Mouse (Mus musculus) erythroid progenitor cell, adult 5-6 weeks (primary cell): ENCODE measurements around the gene Aadacl3. TPM values are rescaled to one million over a fixed set of nuclear protein-coding genes. Genes with fewer than 3 reads are reported as not detected.

Source experiments
- ATAC-seq: replicated peaks from 2 replicates; pipeline ENCODE4 v1.8.0; 2016; ENCODE audit warnings: moderate number of reproducible peaks, mild to moderate bottlenecking, moderate TSS enrichment, inconsistent platforms; ENCODE audit not compliant: poor library complexity, low FRiP score, severe bottlenecking
- total RNA-seq, 2 experiments: library from RNA; stranded (forward) in 1 of 2; stranded (reverse) in 1 of 2; fragments of 150-400 nt in 1 of 2; fragments of 186-747, 209-891 nt in 1 of 2; gene quantifications; 2 replicates each; pipeline versions ENCODE4 v1.2.3 to v1.2.4; 2015 to 2017; ENCODE audit warnings: low replicate concordance in 2 of 2

Aadacl3 gene
- total RNA-seq (2015; ENCODE audit: low replicate concordance) (not detected in 2 replicates), total RNA-seq (2017; ENCODE audit: low replicate concordance) (not detected in 2 replicates)

GRCm38 (mm10) chr4:144463656-144464055 is at the start of gene Aadacl3:
Gene Aadacl3 (minus strand): TSS chr4:144463756.
- ATAC-seq: no peak

DNA sequence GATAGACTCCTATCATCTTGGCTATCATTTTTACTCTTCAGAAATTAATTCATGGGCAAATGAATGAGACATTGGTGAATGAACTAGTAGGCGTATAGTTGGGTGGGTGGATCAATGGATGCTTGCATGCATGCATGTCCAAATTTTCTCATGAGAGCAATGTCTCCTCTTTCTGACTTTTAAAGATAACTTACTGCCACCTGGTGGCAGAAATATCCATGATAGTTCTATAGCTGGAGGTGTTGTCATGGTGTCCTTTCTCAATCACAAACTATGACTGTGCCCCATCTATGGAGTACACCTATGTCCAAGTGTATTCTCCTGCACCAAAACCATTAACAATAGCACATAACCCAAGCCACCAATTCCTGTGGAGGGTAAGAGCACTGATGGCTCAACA is 43.0 kb upstream of the Aadacl3 start:
- no peak for ATAC-seq

- ATAC-seq: no peak
Observed at GRCm38 (mm10) chr4:144493331-144493730, 29.8 kb upstream of the Aadacl3 start.

GRCm38 (mm10) chr4:144468091-144468490 is 4.5 kb upstream of the Aadacl3 start:
- ATAC-seq: no peak

GRCm38 (mm10) chr4:144465206-144465605 is 1.6 kb upstream of the Aadacl3 start:
- ATAC-seq: no peak

DNA sequence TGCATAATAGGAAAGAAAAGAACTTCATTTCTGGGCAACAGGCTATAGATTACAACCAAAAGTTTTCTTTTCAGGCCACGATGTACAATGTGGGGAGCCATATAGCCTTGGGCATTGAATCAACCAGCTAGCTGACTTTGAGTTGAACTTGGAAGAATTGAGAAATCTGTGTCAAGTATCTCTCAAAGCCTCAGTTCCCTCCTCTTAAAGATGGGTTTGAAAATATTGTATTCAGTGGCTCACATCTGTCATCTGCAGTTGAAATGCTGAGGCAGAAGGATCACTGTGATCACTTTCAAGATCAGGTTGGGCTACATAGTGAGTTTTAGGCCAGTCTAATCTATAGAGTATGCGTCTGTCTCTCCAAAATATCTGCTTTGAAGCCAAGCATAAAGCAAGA is 10.3 kb downstream of the Aadacl3 start, which contains the start of gene Gm9944:
Gene Gm9944, minus strand, starts transcription at position 101 of the 400 bp plus-strand sequence.
- ATAC-seq: no peak

DNA sequence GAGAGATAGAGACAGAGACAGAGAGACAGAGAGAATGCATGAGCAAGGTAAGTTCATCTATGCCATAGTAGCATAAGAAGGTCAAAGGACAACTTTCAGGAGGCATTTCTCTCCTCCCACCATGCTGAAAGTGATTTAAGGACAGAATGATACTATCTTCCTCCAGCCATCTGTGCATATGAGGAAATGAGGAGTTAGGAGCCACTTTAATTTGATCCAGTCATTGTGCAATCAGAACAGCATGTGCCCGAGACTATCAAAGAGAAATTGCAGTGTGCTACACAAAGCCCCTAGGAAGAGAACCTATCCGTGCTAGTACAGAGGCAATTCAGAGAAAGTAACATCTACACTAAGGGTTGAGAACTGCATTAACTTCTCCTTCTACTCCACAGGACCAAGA is 15.0 kb downstream of the Aadacl3 start:
- no peak for ATAC-seq

DNA sequence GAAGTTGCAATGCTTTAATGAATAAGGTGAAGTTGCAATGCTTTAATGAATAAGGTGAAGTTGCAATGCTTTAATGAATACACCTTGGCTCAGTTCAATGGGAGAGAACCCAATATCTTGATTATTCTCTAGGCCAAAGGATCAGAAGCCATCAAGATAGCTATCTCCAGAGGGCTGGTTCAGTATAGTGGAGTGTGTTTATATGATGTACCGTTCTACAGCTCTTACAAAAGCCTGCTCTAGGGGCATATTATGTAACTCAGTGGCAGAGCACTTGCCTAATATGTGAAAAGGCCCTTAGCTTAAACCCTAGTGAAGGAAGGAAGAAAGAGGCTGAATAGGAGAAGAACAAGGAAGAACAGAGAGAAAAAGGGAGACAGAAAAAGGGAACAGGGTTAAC is 22.0 kb downstream of the Aadacl3 start:
- ATAC-seq: no peak

- ATAC-seq: no peak
Observed at GRCm38 (mm10) chr4:144441095-144441494, 22.5 kb downstream of the Aadacl3 start.

- no peak for ATAC-seq
Observed at GRCm38 (mm10) chr4:144438672-144439071, 24.9 kb downstream of the Aadacl3 start, which contains the start of gene 1700012P22Rik. Gene 1700012P22Rik (minus strand): TSS chr4:144438772.

DNA sequence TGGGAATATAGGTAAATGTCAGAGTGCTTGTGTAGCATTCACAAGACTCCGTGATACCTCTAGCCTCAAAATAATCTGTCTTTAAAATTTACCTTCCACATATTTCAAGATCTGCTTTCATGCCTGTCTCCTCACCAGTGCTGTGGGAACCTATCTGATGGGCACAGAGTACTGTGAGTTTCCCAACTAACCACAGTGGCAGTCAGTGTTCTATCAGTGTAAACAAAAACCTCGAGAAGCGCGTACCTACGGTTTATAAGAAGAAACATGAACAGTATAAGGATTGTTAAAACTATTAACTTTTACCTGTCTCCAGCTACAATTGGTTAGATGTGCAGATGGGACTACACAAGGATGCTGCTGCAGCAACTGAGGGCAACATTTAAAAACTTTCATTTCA is 30.3 kb downstream of the Aadacl3 start:
- no peak for ATAC-seq

DNA sequence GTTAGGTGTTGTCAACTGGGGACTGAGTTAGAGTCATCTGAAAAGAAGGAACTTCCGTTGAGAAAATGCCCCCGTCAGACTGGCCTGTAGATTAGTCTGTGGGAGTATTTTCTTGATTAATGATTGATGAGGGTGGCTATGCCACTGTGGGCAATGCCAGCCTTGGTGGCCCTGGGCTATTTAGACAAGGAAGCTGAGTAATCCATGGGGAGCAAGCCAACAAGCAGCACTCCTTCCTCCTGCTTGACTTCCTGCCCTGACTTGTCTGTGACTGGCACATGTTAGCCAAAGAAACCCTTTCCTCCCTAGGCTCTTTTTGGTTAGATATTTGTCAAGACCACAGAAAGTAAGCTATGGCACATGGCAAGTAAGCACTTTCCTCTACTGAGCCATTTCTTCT is 32.8 kb downstream of the Aadacl3 start:
- no peak for ATAC-seq

- no peak for ATAC-seq
Observed at GRCm38 (mm10) chr4:144428868-144429267, 34.7 kb downstream of the Aadacl3 start.

GRCm38 (mm10) chr4:144424590-144424989 is 39.0 kb downstream of the Aadacl3 start:
- ATAC-seq: no peak

DNA sequence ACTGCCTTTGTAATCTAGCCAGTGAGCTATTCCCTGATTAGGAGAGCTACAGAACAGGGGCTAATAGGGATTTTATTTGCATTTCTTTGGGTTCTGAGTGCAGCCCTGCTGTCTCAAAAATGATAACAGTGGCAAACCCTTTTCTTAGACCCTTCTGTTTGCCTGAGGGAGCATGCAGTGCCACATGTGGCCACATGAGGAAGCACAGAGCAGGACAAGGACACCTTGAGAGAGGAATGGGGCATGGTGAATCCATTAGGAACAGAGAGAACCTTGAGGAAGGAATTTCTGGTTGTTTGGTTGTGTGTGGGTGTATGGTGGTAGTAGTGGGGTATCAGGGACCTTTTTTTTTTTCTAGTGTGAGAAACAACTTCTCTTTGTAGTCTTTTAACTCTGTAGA is 42.9 kb downstream of the Aadacl3 start:
- ATAC-seq: no peak

- no peak for ATAC-seq
Observed at GRCm38 (mm10) chr4:144408290-144408689, 55.3 kb downstream of the Aadacl3 start, which contains the start of gene Pramef12. Gene Pramef12 (minus strand): TSS chr4:144408464.

- no peak for ATAC-seq
Observed at GRCm38 (mm10) chr4:144406261-144406660, 57.3 kb downstream of the Aadacl3 start.

DNA sequence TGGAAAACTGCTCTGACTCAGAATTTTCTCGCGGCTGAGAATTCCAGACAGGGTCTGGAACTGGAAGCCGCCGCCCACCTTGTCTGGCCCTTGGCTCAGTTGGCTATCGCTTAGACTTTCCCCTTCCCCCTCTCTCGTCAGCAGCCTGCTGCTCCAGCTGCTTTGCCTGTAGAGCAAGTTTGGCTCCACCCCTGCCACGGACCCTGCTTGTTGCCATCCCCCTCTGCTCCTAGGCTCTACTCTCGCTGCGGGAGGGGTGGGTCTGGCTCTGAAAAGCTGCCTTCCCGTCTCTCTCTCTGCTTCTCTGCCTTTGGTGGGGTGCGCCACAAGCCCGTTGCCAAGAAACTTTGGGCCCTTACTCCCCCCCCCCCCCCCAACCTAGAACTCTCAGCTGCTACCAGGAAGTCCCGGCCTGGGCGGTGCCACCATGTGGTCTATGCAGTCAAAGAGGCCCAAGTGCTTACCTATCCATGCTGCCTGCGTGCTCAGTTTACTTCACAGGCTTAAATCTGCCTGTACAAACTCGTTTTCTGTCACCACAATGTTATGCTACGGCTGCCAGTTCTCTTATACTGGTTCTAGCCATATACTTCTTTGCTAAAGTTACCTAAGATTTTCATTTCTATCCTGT is 59.0 kb downstream of the Aadacl3 start:
- no peak for ATAC-seq
